Mouse (Mus musculus) cortical plate, adult 2 months (tissue): Measurements from ENCODE around the gene Cbx4. TPM values are rescaled to one million over a fixed set of nuclear protein-coding genes. Genes with fewer than 3 reads are reported as not detected.

Source experiments
- H3K27ac ChIP-seq: fragments of 200-500 bp; 2 replicates; pipeline ENCODE4 v1.5.1; 2012; ENCODE audit warnings: low read length, control low read depth, inconsistent platforms; ENCODE audit not compliant: insufficient read depth
- H3K4me1 ChIP-seq: fragments of 200-500 bp; 2 replicates; pipeline ENCODE4 v1.6.1; 2011; ENCODE audit warnings: low read length; ENCODE audit not compliant: control insufficient read depth, insufficient read depth
- H3K4me3 ChIP-seq: fragments of 200-500 bp; 2 replicates; pipeline ENCODE4 v1.5.1; 2011; ENCODE audit warnings: mild to moderate bottlenecking, low read length, control low read depth; ENCODE audit not compliant: insufficient read depth
- CTCF ChIP-seq: fragments of 200-500 bp; IDR thresholded peaks from 2 replicates; pipeline ENCODE4 v1.5.1; 2011; ENCODE audit warnings: mild to moderate bottlenecking, control low read depth, low read length; ENCODE audit not compliant: insufficient read depth; ENCODE audit errors: extremely low read depth
- POLR2A ChIP-seq: fragments of 200-500 bp; IDR thresholded peaks from 2 replicates; pipeline ENCODE4 v1.6.1; 2011; ENCODE audit warnings: mild to moderate bottlenecking, low read length, control low read depth; ENCODE audit not compliant: insufficient read depth; ENCODE audit errors: extremely low read depth
- polyA plus RNA-seq: library from polyadenylated mRNA; depleted of rRNA; stranded (reverse); fragments of >200 nt; gene quantifications from 2 replicates; pipeline ENCODE4 v1.2.3, GENCODE M21; 2012

Gene Cbx4
- polyA plus RNA-seq, 1 experiment, result 47.5 TPM

GRCm38 (mm10) chr11:119127686-119128473, 41.9 kb upstream of the Cbx4 start:
- no peak overlapping the region for H3K4me3 ChIP-seq
- TF ChIP-seq POLR2A, result no peak
- no peak for TF ChIP-seq CTCF
- H3K27ac ChIP-seq, result no peak overlapping the region
- H3K4me1 ChIP-seq, result no peaks in the 10 kb centered on the region

DNA sequence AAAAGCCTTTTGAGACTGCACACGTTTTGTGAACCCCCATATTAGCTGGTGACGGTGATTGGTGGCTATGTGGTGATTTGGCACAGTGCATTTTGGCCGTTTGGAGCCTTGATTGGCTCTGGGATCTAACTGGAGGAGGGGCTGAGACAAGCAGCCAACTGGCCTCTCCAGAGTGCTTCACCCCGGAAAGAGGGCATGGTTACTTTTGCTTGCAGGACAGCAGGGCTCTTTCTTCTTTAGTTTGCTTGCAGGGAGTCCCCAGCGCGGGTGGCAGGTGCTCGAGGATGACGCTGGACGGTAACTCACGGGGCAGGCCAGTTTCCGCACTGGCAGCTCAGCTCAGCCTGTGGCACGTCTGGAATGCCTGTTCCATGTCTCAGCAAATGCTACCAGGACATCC, 41.1 kb upstream of the Cbx4 start:
- TF ChIP-seq POLR2A, result no peak
- TF ChIP-seq CTCF, result no peak
- no peak overlapping the region for H3K4me3 ChIP-seq
- H3K4me1 ChIP-seq, result no peaks in the 10 kb centered on the region
- no peak overlapping the region for H3K27ac ChIP-seq

DNA sequence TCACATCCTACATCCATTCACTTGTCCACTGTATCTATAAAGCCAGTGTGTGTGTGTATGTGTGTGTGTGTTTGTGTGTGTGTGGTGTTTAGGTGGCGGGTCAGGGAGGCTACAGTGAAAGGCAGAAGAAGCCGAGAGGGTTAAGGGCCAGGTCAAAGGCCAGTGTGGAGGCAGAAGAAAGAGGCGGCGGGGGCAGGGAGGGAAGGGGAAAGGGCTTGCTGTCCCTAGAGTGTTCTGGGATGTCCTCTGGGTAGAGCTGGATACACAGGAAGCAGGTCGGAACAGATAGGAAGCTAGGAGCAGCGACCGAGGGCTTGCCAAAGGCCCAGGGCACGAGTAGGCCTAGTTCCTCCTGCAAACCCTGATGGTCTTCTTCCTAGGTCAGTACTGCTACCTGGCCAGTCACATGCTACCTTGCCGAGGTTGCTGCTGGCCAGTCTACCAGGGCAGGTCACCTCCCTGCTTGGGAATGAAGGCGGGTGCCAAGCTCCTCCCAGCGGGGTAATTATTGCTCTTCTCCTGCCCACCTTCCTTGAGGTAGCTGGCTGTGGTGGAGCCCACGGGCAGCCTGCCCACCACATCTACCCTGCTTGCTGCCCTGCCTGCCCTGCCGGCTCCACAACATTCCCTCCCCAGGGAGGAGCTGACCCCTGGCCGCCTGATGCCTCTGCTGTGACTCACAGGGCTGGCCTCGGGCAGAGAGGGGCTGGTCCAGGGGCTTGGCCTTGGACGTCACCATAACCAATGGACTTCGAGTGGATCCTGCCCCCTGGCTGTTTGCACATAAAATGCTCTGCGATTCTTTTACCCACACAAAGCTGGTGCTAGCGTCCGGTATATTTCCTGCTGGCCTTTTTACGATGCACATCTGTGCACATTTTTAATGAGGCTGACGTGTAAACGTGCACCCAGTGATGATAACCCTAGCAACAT, 40.2 kb upstream of the Cbx4 start:
- Histone ChIP-seq H3K4me3 (no peak overlapping the region), H3K27ac (no peak overlapping the region), H3K4me1 (no peaks in the 10 kb centered on the region)
- TF ChIP-seq CTCF (peak; percentile 32), POLR2A (no peak)

DNA sequence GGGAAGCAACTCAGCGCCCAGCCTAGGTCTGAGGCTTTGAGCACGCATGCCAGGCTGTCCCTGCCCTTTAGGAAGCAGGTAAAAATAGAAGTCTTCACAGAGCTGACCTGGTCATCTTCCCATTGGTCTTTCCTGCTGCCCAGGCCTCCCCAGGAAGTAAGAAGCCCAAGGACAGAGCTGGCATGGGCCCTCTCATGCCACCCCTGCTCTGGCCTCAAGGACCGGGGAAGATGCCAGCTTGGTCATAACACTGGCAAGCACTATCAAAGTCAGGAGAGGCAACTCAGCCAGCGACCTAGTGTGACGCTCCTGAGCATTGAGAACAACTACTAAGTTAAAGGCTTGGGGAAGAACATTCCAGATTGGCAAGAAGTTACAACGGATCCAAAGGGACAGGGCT, 38.5 kb upstream of the Cbx4 start:
- TF ChIP-seq CTCF (no peak), POLR2A (no peak)
- H3K4me3 ChIP-seq, result no peak overlapping the region
- no peaks in the 10 kb centered on the region for H3K4me1 ChIP-seq
- H3K27ac ChIP-seq, result no peak overlapping the region

DNA sequence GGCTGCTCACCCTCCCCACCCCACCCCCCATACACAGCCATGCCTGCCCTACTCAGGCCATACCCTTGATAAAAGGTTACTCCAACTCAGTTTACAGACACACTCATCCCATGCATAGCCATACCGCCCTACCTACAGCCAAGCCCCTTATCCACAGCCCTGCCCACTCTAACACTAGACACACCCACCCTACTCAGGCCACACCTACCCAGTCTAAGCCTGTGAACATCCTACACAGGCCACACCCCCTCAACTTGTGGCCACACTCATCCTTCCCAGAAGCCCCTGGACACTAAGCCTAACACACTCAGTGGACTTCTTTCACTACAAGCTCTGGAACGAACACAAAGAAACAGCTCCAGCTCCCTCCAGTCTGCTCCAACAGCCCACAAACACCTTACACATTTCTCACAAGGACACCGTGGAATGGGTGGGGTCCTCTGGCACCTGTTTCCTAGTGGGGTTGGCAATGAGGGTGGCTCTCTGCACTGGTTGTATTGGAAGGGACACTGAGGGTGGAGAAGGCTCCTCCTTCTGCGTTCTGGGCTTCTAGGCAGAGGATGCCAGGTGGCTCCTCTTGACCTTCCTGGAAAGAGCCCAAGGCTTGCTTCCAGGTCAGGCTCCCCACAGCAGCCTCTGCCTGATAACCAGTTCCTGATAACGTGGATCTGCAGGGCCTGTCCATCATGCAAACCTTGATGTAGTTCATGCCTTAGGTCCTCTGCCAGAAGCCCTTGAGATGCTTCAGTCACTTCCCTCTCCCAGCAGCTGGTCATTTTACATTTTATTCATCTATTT, 37.7 kb upstream of the Cbx4 start:
- TF ChIP-seq CTCF (no peak), POLR2A (no peak)

GRCm38 (mm10) chr11:119122396-119122795, 36.4 kb upstream of the Cbx4 start:
- Histone ChIP-seq H3K27ac (no peak overlapping the region), H3K4me3 (no peak overlapping the region), H3K4me1 (no peaks in the 10 kb centered on the region)
- no peak for TF ChIP-seq CTCF
- no peak for TF ChIP-seq POLR2A

More for the DNA sequence above, 37.7 kb upstream of the Cbx4 start:
- H3K27ac ChIP-seq, result no peak overlapping the region
- H3K4me3 ChIP-seq, result no peak overlapping the region
- no peaks in the 10 kb centered on the region for H3K4me1 ChIP-seq

DNA sequence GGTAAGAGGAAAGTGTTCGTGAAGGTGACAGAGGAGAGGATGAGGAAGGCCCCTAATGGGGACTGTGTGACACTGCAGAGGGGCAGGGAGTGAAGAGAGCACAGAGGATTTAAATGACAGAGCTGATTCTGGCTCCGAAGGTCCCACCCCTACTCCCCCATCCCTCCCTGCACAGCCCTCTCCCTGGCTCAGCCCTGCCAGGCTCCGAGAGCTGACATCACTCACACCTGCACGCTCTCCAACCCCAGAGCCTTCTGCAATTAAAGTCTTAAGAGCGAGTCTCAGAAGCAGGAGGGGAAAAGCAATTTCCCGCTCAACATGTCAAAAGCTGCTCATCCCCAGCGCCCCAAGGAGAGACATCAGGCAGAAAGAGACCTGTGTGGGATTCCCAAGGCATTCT, 32.9 kb upstream of the Cbx4 start:
- Histone ChIP-seq H3K27ac (no peak overlapping the region), H3K4me1 (no peaks in the 10 kb centered on the region), H3K4me3 (no peak overlapping the region)
- TF ChIP-seq POLR2A (no peak), CTCF (no peak)

DNA sequence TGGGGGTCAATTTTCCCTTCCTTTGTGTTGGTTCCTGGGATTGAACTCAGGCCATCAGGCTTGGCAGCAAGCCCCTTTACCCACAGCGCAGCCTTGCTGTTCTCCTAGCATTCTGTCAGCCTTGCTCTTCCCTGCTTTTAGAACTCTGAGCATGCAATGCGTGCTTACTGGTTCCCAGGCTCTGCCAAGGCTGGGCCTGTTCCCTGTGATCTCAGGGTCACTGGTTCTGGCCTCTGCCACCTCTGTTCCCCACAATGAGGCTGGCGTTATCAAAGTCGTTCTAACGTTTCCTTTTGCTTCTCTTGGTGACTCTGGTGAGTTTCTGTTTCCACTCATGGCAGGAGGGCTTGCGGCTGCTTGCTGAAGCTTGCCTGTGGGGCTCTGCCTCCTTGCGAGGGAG, 31.9 kb upstream of the Cbx4 start:
- TF ChIP-seq CTCF (no peak), POLR2A (no peak)
- Histone ChIP-seq H3K27ac (no peak overlapping the region), H3K4me3 (no peak overlapping the region), H3K4me1 (no peaks in the 10 kb centered on the region)

GRCm38 (mm10) chr11:119116992-119117391, 31.0 kb upstream of the Cbx4 start:
- H3K4me3 ChIP-seq, result no peak overlapping the region
- H3K4me1 ChIP-seq, result no peaks in the 10 kb centered on the region
- TF ChIP-seq POLR2A (no peak), CTCF (no peak)
- H3K27ac ChIP-seq, result no peak overlapping the region

GRCm38 (mm10) chr11:119112721-119113120, 26.7 kb upstream of the Cbx4 start:
- H3K4me1 ChIP-seq, result no peaks in the 10 kb centered on the region; the same call in 1 of the 2 replicates
- H3K27ac ChIP-seq, result no peak overlapping the region
- no peak overlapping the region for H3K4me3 ChIP-seq
- TF ChIP-seq POLR2A (no peak), CTCF (no peak)
